Mouse (Mus musculus) cerebellum, postnatal 25 days (tissue): Measurements from ENCODE around the gene Rbm38.

Experiments
- DNase-seq, 2 experiments: peaks; one replicate each; pipeline ENCODE4 v3.0.0; 2021; ENCODE audit warnings: mixed read lengths in 2 of 2

The Rbm38 gene

DNA sequence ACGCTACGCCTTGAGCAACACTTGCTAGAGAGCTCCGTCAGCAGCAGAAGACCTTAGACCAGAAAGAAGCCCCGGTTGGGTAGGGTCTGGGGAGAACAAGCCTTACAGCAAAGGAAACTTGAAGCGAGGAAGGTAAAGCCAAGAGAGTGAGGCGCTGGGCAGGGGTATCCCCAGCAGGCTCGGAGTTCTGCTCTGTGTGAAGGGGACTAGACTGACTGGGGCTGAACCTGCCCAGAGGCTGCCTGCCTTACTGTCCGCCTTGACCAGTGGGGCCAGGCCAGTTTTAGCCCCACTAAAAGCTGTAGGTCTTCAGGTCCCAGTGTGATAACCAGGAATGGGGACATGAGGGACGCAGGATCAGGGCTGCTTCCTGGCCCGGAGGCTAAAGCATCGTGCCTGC lies at the start of gene Rbm38:
Rbm38 (plus strand) TSS at position 69 of the 400 bp plus-strand sequence.
- no peak for DNase-seq

DNA sequence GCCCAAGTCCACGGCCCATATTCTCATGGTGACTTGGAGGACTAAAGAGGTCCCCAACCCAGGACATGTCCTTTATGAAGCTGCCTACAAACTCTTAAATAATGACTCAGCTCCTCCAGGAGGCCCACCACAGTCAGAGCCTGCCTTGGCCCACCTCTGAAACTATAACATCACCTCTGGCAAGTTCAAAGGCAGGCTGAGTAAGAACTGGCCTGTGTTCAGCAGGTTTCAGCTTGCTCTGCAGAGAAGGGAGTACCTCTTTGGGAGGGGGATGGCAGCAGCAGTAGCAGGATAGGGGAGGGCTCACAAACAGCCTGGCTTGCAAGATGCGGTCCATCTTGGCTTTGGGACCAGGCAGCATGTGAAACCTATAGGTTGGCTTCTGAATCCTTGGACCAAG lies 48.4 kb upstream of the Rbm38 start:
- DNase-seq: no peak

DNA sequence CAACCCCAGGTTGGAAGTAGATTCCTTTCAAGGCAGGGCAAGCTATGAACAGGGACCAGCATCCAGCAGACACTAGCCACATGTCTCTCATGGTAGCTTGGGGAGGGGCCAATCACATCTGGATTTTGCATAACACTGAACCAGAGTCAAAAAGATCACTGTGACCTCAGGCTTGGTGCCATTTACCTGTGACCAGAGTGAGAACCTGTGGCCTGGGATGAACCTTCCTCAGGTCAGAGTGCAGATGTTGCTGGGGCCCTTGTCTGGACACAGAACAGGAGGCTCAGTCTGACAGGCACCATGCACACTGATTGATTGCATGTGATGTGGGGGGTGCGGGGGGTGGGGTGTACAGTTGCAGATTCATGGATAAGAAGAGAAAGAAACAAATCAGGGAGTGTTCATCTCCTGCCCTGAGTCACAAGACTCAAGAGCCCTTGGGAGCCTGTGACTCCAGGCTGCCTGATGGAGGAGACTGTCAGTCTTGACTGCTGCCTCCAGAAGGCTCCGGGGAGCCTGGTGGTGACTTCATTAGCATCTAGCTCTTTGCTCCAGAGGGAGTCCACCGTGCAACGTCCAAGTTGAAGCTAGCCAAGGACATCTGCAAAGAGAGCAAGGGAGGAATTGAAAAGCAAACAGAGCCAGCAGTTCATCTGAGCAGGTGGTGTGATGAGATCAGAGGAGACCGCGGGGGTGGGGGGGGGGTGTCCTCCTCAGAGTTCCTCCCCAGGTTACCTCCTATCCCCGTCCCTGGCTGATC lies 46.3 kb upstream of the Rbm38 start:
- DNase-seq: no peak

DNA sequence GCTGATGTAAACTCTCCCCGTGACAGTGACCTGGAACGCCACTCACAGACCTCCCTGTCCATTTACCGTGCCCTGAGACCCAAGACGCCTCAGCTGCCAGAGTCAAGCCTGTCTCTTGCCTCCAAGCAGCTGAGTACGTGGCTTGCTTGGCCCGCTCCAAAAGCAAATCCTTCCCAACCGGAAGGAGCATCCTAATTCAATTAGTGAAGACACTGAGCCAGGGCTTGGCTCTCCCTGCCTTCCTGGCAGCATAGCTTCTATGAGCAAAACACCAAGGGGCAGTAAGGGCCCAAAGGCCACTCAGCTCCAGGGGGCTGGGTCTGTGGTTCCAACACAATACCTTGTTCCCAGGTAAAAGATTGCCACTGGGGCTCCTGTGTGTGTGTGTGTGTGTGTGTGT lies 45.6 kb upstream of the Rbm38 start:
- DNase-seq: no peak

DNA sequence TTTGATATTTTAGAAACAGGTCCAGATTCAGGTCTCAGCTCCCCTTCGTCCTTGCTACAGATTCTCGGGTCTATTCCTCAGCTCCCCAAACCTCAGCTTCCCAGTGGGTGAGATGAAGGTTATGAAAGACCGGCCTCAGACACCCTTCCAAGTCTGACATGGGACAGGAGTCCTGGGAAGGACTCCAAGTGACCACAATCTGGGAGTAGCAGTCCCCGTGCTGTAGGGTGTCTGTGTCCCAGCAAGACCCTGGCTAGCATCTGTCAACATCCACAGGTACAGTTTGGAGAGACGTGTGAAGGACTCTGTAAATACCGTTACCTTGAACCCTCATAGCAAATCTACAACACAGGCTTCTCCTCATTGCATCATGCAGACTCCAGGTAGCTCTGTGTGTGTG lies 45.1 kb upstream of the Rbm38 start:
- DNase-seq: no peak

DNA sequence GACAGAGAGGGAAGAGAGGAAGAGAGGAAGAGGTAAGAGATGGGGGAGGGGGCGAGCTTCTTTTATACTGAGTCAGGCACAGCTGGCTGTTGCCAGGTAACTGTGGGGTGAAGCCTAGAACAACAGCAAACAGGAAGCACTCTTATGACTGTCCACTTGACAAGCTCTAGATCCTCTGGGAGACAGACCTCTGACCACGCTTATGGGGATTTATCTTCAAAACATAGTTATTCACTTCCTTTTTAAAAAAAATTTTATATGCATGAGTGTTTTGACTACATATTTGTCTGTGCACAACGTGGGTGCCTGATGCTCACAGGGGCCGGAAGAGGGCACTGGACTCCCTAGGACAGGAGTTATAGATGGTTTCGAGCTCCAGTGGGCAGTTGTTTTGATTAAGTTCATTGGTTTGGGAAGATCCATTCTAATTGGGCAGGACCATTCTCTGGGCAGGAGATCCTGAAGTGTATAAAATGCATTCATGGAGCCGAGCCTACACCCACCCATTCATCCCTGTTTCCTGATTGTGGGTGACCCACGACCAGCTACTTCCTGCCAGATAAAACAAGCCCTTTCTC lies 43.5 kb upstream of the Rbm38 start:
- DNase-seq: no peak

DNA sequence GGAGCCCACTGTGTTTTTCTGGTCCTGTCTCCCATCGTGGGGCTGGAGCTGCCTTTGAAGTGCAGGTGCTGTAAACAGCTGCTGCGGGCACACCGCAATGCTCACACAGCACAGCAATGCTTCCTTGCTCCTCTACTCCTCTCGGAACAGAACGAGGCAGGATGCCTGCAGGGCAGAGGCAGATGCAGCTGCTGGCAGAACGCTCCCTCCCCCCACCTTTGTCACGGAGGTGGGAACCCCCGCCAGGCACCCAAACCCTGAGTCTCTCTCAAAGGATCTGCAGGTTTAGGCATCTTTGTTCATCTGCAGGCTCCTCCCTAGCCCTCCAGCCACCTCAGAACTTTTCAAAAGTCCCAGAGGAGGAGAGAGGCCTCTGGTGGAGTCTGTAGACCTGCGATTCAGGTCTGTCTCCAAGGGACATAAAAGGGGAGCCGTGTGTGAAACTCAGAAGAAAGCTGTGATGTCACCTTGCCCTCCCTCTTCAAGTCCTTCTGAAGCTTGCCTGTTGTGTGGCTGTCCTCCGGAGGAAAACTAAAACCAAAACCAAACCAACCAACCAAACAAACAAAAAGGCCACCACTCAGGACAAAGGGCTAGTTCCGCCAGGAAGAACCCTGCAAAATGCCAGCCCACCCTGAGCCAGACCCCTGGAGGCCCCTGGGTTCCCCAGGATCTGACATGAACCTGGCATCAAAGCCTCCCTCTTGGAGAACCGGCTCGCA lies 42.7 kb upstream of the Rbm38 start, which contains the start of gene Spo11:
Spo11 (plus strand) TSS at position 292 of the 722 bp plus-strand sequence.
- DNase-seq: no peak

DNA sequence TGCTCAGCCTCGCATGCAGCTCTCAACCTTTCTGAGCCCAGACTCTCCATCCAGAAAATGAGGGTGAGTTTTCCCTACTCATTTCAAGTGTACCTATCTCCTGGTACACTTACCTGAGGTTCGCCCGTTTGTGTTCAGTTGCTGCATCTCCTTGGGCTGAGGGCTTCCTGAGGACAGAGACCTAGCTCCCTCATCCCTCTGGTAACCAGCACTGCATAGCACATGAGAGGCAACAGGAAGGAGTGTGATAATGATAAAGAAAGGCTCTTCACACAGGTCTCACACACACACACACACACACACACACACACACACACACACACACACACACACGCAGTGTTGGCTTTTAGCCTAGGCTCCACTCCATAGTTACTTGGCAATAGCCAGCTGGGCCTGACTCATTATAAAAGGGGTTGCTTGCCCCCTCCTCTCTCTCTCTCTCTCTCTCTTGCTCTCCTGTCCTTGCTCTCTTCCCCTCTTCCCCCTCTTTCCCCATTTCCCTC lies 42.1 kb upstream of the Rbm38 start:
- no peak for DNase-seq

DNA sequence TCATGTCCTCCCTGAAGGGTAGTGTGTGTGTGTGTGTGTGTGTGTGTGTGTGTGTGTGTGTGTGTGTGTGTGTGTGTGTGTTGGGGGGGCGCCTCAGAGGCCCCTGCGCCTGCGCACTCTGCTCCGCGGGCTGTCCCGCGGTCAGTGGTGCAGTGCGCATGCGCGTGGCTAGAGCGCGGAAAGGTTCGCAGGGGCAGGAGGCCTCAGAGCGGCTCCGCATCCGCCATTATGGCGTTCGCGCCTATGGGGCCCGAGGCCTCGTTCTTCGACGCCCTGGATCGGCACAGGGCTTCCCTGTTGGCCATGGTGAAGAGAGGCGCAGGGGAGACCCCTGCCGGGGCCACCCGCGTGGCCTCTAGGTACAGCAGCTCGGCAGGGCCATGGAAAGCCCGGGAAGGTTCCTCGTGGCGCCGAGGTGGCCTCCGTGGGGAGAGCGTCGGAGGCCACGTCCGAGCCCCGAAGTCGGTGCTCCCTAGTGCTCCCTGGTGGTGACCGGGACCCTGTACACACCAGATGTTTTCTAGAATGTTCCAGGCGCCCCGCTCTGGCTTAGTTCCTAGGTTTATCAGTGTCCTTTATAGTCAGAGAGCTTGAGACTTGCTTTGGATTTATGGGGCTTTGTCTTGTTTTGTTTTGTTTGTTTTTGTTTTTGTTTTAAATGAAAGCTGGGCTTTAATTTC lies 40.5 kb upstream of the Rbm38 start:
- no peak for DNase-seq

DNA sequence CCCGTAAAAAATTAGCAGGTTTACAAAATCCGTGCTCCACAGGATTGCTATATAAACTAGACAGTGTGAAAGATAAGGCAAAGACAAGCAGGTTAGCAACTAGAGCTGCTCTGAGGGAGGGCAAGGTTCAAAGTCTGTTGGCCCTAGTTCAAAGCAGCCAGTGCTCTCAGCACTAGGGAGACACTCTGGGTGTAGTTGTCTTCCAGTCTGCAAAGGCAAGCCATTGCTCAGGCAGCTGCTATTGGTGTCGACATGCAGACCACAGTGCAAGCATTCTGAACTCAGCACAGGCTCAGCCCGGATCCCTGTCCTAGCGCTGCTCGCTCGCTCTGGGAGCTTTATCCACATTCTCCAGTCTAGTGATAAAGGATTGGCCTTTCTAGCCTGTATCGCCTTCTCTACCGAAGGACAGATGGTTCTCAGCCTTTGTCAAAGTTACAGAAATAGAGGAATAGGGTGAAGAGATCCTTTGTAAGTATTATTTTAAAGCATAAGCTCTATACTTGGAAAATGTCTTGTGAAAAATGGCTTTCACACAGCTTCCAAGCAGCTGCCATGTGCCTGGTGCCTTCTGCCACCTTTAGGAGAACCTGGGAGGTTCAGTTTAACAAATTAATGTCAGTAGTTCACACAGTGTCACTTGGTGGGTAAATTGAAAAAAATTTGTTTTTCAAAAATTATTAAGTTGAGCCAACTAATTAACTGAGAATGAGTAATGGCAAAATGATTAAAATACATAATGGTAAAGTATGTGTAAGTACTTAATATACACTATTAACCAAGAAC lies 37.3 kb upstream of the Rbm38 start:
- DNase-seq: no peak

DNA sequence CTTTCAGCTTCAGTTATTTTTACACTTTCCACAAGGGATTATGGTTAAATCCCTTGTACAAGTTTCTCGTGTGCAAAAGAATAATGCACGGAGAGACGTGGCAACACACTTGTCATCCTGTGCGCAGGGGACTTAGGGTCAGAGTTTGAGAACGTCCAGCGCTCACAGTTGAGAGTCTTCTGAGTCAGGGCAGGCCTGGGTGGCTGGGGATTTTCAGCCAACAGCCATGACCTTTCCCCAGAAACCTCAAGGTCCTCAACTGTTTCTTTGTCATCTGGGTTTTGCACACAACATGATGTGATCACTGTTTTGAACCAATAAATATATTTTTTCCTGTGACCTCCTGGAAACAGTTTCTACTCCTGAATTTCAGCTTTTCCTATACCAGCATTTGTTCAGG lies 30.1 kb upstream of the Rbm38 start:
- no peak for DNase-seq

DNA sequence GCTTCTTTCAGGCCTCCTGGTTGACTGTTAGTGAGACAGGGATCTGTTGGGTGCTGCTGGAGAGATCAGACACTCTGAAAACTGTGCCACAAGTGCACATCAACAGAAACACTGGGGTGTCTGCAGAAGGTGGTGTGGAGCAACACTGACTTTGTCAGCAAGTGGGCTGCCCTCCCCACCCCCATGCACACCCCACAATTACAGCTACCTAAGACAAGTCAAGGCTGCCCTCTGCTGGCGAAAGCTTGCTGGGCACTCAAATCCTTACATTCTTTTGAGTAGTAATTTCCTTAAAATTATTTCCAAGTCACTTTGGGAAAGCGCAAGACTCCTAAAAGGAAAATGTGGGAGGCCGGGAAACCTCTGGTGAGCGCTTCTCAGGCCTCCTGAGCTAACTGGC lies 24.1 kb upstream of the Rbm38 start:
- DNase-seq: peak; percentile 66 to 80

DNA sequence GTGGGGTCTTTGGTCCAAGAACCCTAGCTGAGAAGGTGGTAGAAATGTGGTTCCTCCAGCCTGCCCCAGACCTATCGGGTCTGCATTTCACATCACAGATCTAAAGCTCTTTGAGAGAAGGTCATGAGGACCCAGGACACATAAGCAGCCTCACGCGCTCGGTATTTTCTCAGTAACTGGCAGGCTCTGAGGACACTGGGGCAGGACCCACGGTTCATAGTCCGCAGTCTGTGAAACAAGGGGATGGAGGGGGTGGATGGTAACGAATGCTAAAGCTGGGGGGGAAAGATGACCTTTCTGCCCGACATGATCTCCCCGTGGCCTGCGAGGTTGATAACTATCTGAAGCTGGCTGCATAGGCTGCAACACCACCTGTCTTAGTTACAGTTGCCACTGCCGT lies 22.6 kb upstream of the Rbm38 start:
- no peak for DNase-seq

DNA sequence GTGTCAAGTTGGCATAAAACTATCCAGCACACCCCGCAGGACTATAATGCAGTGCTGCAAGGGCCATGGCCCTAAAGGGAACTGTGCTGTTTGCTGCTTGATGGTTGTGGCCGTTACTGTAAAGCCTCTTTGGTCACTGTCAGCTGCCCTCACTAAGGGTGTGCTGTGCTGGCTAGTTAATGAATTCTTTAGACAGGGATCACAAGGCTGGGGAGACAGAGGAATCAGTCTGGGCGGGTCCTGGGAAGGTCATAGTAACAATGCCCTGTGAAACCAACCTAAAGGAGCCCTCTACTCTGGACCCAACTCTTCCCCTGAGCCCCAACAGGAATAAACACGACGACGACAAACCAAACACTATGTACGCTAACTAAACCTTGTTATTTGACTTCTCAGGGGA lies 21.8 kb upstream of the Rbm38 start:
- DNase-seq: no peak

DNA sequence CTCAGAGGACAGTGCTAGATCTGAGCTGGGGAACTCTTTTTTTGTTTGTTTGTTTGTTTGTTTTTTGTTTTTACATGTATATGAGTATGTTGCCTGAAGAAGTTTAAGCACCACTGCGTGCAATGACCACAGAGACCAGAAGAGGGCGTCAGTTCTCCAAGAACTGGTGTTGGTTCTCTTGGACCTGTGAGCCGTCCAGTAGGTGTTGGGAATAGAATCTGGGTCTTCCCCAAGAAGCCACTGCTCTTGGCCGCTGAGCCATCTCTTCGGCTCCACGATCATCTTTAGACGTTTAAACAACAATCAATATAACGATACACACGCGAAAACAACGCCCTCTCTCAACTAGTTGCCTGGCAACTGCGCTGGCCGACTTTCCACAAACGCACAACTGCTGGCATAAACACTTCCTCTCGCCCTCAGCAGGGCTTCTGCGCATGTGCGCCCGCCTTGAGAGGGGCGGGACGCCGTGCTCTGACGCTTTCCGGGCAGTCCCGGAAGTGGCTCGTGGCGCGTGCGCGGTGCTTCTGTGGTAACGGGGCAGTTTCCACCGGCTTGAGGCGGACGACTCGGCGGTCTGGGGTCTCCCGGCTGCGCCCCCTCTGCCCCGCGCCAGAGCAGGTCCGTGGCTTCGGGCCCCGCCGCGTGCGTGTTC lies 20.5 kb upstream of the Rbm38 start, which contains the start of gene Rae1:
Rae1 (plus strand) TSS at position 488 of the 655 bp plus-strand sequence.
- peak; percentile 99 for DNase-seq

DNA sequence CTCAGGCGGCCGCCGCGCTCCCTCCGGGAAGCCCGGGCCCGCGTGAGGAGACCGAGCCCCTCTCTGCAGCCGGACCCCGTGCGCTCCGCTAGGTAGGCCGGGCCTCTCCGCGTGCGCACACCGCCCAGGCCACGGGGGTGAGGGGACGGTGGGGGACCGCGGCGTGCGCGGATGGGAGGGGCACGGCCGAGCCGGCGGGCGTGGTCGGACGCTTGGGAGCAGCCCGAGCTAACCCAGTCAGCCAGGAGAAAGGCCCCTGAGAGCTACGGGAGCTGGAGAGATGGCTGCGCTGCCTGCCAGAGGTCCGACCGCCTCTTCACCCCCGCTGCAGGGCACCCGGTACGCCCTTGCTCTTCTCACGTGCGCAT lies 20.0 kb upstream of the Rbm38 start:
- peak in 1 of 2 experiments; percentile 74 for DNase-seq

DNA sequence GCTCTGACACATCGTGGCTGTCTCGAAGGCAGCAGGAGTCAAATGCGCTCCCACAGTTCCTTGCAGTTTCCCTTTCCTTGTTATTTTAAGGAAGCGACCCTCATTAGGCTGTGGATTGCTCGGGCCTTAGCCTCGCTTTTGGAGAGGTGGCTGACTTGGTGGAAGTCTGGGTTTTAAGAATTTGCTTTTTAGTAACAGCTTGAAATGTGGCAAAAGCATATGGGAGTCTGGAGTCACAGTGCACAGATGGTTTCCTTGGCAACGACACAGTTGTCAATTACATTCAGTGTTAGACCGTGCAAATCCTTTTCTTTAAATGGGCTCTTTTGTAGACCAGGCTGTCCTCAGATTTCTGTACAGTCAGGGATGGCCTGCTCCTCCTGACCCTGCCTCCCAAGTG lies 19.4 kb upstream of the Rbm38 start:
- DNase-seq: no peak

DNA sequence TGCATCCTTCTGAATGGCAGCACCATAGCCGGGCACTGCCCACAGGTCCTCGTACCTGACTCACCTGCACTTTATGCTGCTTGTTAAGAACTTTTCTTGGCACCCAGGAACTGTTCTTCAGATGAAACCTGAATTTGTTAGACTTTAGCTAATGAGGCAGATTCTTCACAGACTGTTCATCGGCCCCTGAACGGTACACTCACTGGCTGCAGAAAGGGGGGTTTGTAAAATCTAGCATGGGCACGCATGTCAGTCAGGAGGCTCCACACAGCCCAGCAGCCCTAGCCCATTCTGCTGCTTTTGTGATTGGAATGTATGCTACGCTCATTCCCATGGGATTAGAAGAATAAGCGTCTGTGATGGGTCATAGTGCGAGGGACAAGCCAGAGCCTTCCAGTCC lies 16.6 kb upstream of the Rbm38 start:
- no peak for DNase-seq

DNA sequence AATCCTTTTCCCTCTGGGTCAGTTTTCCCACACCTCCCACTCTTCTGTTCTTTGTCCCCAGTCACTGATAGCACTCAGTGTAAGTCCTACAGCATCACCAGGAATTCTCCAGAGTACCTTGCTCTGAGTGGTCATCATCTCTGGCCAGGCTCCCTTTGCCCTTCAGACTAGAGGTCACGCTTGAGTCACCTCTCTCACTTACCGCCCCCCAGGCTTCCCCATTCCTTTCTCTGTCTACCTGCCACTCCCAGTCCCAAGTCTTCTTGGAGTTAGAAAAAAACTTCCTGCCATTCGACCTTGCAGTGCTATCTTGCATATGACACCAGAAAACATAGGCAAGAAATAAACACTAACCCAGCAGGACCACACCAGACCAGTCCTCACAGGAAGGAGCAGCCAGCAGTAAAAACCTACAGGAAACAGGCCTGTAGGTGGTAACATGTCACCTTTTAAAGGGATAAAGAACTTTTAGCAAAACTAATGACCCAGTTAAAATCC lies 10.0 kb upstream of the Rbm38 start:
- DNase-seq: no peak

DNA sequence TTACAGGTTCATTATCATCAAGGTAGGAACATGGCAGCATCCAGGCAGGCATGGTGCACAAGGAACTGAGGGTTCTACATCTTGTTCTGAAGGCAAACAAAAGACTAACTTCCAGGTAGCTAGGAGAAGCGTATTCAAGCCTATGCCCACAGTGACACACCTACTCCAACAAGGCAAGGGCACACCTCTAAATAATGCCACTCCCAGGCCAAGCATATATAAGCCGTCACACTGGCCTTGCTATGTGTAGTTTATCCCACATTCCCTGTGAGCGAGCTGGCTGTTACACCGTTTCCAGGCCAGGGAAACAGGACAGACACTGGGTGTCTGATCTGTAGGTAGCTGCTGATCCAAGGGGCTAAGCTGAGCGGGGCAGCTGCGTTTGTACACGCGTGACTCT lies 8.9 kb upstream of the Rbm38 start:
- DNase-seq: no peak

DNA sequence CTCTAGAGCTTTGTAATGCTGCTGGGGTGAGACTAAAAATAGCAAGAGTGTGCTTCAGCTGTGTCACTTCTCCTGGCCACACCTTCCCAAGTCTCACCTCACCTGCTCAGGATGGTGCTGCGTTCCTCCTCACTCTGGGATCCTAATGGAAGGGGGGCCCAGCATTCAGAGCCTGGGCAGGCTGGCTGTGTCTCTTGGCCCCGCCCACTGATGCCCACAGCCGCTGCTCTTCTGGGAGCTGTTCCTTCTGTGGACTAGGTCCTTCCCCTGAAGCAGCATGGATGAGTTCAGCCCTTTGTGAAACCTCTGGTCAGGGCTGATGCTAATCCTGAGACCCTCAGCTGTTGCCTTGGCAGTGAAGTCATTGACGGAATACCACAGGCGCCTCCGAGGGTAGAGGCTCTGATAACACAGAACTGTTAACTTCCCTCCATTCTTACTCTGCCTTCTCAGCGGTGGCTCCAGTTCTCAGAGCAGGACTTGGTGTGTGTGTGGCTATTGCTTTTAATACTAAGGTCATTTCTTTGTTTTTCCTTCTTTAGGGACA lies 5.5 kb upstream of the Rbm38 start:
- DNase-seq: no peak
